Mouse (Mus musculus): Measurements from ENCODE around the gene Maml2. TPM values are rescaled to one million over a fixed set of nuclear protein-coding genes. Genes with fewer than 3 reads are reported as not detected.

Maml2 gene
- polyA plus RNA-seq, 1 experiment from 2014 or later = 1.6 TPM

GRCm38 (mm10) chr9:13315393-13315792 lies 17.6 kb downstream of the Maml2 start:
- TF ChIP-seq CTCF (IDR thresholded peaks at IDR 0.05; ENCODE audit: low read depth) (no peak), EP300 (IDR thresholded peaks at IDR 0.05; ENCODE audit: low read depth) (no peak)
- WGBS (ENCODE audit: insufficient replicate concordance) = 72% methylated on average over 5 of the region's 5 CpGs
- ATAC-seq = no peak

GRCm38 (mm10) chr9:13319566-13319965 lies 21.8 kb downstream of the Maml2 start:
- no peak overlapping the region for H3K4me3 ChIP-seq (ENCODE audit: low read depth, low read length)
- no peak overlapping the region for H3K4me2 ChIP-seq (ENCODE audit: low read depth, low read length)
- no peaks in the 10 kb centered on the region for H3K27me3 ChIP-seq (ENCODE audit: insufficient read depth, low read length)
- H3K4me1 ChIP-seq (ENCODE audit: insufficient read depth) = no peaks in the 10 kb centered on the region
- WGBS (ENCODE audit: insufficient replicate concordance) = 76% methylated on average over 2 of the region's 2 CpGs
- H3K9ac ChIP-seq (replicated peaks) = no peak overlapping the region
- H3K36me3 ChIP-seq (replicated peaks; ENCODE audit: insufficient read depth, low read length) = no peaks in the 10 kb centered on the region
- no peak for TF ChIP-seq EP300 (IDR thresholded peaks at IDR 0.05; ENCODE audit: low read depth)
- no peak for TF ChIP-seq CTCF (IDR thresholded peaks at IDR 0.05; ENCODE audit: low read depth)
- ATAC-seq (no peak), DNase-seq (no peak)
- no peaks in the 10 kb centered on the region for H3K9me3 ChIP-seq (ENCODE audit: low read length)
- no peak overlapping the region for H3K27ac ChIP-seq (ENCODE audit: low read depth)

More at GRCm38 (mm10) chr9:13315393-13315792, 17.6 kb downstream of the Maml2 start:
- Histone ChIP-seq H3K4me3 (ENCODE audit: low read depth, low read length) (no peak overlapping the region), H3K36me3 (replicated peaks; ENCODE audit: insufficient read depth, low read length) (no peaks in the 10 kb centered on the region), H3K27me3 (ENCODE audit: insufficient read depth, low read length) (no peaks in the 10 kb centered on the region), H3K27ac (ENCODE audit: low read depth) (no peak overlapping the region), H3K9me3 (ENCODE audit: low read length) (no peaks in the 10 kb centered on the region), H3K4me1 (ENCODE audit: insufficient read depth) (no peaks in the 10 kb centered on the region), H3K9ac (replicated peaks) (no peak overlapping the region), H3K4me2 (ENCODE audit: low read depth, low read length) (no peak overlapping the region)
- DNase-seq = no peak

GRCm38 (mm10) chr9:13320800-13321364 lies 23.1 kb downstream of the Maml2 start:
- DNase-seq (no peak), ATAC-seq (no peak)
- TF ChIP-seq EP300 (IDR thresholded peaks at IDR 0.05; ENCODE audit: low read depth) (no peak), CTCF (IDR thresholded peaks at IDR 0.05; ENCODE audit: low read depth) (no peak)
- no peaks in the 10 kb centered on the region for H3K9me3 ChIP-seq (ENCODE audit: low read length)
- H3K4me3 ChIP-seq (ENCODE audit: low read depth, low read length) = no peak overlapping the region
- 67% methylated on average over 5 of the region's 5 CpGs for WGBS (ENCODE audit: insufficient replicate concordance)
- H3K36me3 ChIP-seq (replicated peaks; ENCODE audit: insufficient read depth, low read length) = no peaks in the 10 kb centered on the region
- no peak overlapping the region for H3K27ac ChIP-seq (ENCODE audit: low read depth)
- no peak overlapping the region for H3K4me2 ChIP-seq (ENCODE audit: low read depth, low read length)
- H3K27me3 ChIP-seq (ENCODE audit: insufficient read depth, low read length) = no peaks in the 10 kb centered on the region
- H3K9ac ChIP-seq (replicated peaks) = no peak overlapping the region
- no peaks in the 10 kb centered on the region for H3K4me1 ChIP-seq (ENCODE audit: insufficient read depth)

GRCm38 (mm10) chr9:13323074-13323473 lies 25.3 kb downstream of the Maml2 start:
- H3K4me3 ChIP-seq (ENCODE audit: low read depth, low read length) = no peak overlapping the region
- TF ChIP-seq EP300 (IDR thresholded peaks at IDR 0.05; ENCODE audit: low read depth) (no peak), CTCF (IDR thresholded peaks at IDR 0.05; ENCODE audit: low read depth) (no peak)
- no peaks in the 10 kb centered on the region for H3K9me3 ChIP-seq (ENCODE audit: low read length)
- no peaks in the 10 kb centered on the region for H3K4me1 ChIP-seq (ENCODE audit: insufficient read depth)
- H3K27ac ChIP-seq (ENCODE audit: low read depth) = 0 out of 2 replicates have a peak overlapping the region, but pooled peaks have one; percentile 16
- H3K27me3 ChIP-seq (ENCODE audit: insufficient read depth, low read length) = no peaks in the 10 kb centered on the region
- no peak overlapping the region for H3K9ac ChIP-seq (replicated peaks)
- WGBS (ENCODE audit: insufficient replicate concordance) = 58% methylated on average over 2 of the region's 2 CpGs
- H3K36me3 ChIP-seq (replicated peaks; ENCODE audit: insufficient read depth, low read length) = no peaks in the 10 kb centered on the region
- no peak overlapping the region for H3K4me2 ChIP-seq (ENCODE audit: low read depth, low read length)
- ATAC-seq = no peak
- no peak for DNase-seq

GRCm38 (mm10) chr9:13323612-13324011 lies 25.9 kb downstream of the Maml2 start:
- Histone ChIP-seq H3K27me3 (ENCODE audit: insufficient read depth, low read length) (no peaks in the 10 kb centered on the region), H3K4me1 (ENCODE audit: insufficient read depth) (no peaks in the 10 kb centered on the region), H3K9ac (replicated peaks) (no peak overlapping the region), H3K4me2 (ENCODE audit: low read depth, low read length) (no peak overlapping the region), H3K36me3 (replicated peaks; ENCODE audit: insufficient read depth, low read length) (no peaks in the 10 kb centered on the region), H3K27ac (ENCODE audit: low read depth) (no peak overlapping the region), H3K9me3 (ENCODE audit: low read length) (no peaks in the 10 kb centered on the region), H3K4me3 (ENCODE audit: low read depth, low read length) (no peak overlapping the region)
- WGBS (ENCODE audit: insufficient replicate concordance) = 19% methylated on average over 1 of the region's 1 CpGs
- no peak for DNase-seq
- no peak for ATAC-seq
- no peak for TF ChIP-seq EP300 (IDR thresholded peaks at IDR 0.05; ENCODE audit: low read depth)
- TF ChIP-seq CTCF (IDR thresholded peaks at IDR 0.05; ENCODE audit: low read depth) = no peak

- no peak overlapping the region for H3K4me2 ChIP-seq (ENCODE audit: low read depth, low read length)
- ATAC-seq (no peak), DNase-seq (no peak)
- H3K27me3 ChIP-seq (ENCODE audit: insufficient read depth, low read length) = no peaks in the 10 kb centered on the region
- no peak for TF ChIP-seq EP300 (IDR thresholded peaks at IDR 0.05; ENCODE audit: low read depth)
- TF ChIP-seq CTCF (IDR thresholded peaks at IDR 0.05; ENCODE audit: low read depth) = no peak
- no peak overlapping the region for H3K9ac ChIP-seq (replicated peaks)
- no peak overlapping the region for H3K4me3 ChIP-seq (ENCODE audit: low read depth, low read length)
- no peaks in the 10 kb centered on the region for H3K4me1 ChIP-seq (ENCODE audit: insufficient read depth)
- H3K9me3 ChIP-seq (ENCODE audit: low read length) = no peaks in the 10 kb centered on the region
- no peaks in the 10 kb centered on the region for H3K36me3 ChIP-seq (replicated peaks; ENCODE audit: insufficient read depth, low read length)
- no peak overlapping the region for H3K27ac ChIP-seq (ENCODE audit: low read depth)
Observed at GRCm38 (mm10) chr9:13414230-13414766, 116.5 kb downstream of the Maml2 start.
